Mouse (Mus musculus): ENCODE data around the gene Phf13.

GRCm38 (mm10) chr4:152008622-152009075, 12.6 kb upstream of the Phf13 start, which contains the start of gene Klhl21:
- TF ChIP-seq CTCF (conservative IDR thresholded peaks at IDR 0.05; ENCODE audit: insufficient read depth, insufficient read length, low read depth, low read length) (no peak), POLR2A (IDR thresholded peaks at IDR 0.05; ENCODE audit: low read depth, low read length) (peak; percentile 95)
